Mouse (Mus musculus): ENCODE measurements around the gene Mtrr. TPM values are rescaled to one million over a fixed set of nuclear protein-coding genes. Genes with fewer than 3 reads are reported as not detected.

The Mtrr gene
- polyA plus RNA-seq, 1 experiment: 9.0 TPM

DNA sequence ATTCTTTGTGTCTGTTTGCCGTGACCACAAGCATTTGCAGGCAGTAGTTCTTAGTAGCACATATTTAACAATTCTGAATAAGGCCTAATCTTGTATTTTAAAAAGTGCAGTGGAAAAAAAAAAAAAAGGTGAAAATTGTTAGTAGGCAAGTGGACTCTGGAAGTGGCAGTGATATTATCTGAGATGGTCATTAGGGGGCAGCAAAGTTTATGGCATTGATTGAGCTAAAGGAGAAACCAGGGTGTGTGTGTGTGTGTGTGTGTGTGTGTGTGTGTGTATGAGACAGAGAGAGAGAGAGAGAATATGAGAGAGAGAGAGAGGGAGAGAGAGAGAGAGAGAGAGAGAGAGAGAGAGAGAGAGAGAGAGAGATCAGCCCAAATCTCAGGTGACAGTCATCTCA lies 11.8 kb upstream of the Mtrr start:
- Histone ChIP-seq H3K27ac (ENCODE audit: insufficient read depth, low read depth, low read length) (no peak overlapping the region), H3K4me3 (ENCODE audit: insufficient read depth, low read length) (no peak overlapping the region), H3K4me1 (ENCODE audit: control insufficient read depth, insufficient read depth, low read length) (peaks cover 14% of the 10 kb centered on the region)
- no peak for TF ChIP-seq CTCF (IDR thresholded peaks at IDR 0.05; ENCODE audit: low read depth, low read length)
- TF ChIP-seq POLR2A (IDR thresholded peaks at IDR 0.05; ENCODE audit: borderline replicate concordance, low read depth, low read length): no peak

DNA sequence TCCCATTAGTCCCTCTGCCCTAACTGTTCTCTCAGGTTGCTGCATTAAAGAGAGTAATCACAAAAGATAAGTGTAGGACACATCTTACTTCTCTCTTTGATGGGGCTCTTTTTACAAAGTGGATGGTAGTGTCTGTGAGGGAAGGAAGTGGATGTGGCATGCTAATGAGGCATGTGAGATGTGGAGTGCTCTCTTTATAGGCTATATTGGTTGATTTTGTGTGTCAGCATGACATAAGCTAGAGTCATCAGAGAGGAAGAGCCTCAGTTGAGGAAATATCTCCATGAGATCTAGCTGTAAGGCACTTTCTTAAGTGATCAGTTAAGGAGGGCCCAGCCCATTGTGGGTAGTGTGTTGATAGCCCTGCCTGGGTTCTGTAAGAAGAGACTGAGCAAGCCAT lies 6.4 kb upstream of the Mtrr start:
- Histone ChIP-seq H3K27ac (ENCODE audit: insufficient read depth, low read depth, low read length) (peak overlapping the region; percentile 86), H3K4me3 (ENCODE audit: insufficient read depth, low read length) (no peak overlapping the region), H3K4me1 (ENCODE audit: control insufficient read depth, insufficient read depth, low read length) (peaks cover 59% of the 10 kb centered on the region)
- TF ChIP-seq CTCF (IDR thresholded peaks at IDR 0.05; ENCODE audit: low read depth, low read length): no peak
- no peak for TF ChIP-seq POLR2A (IDR thresholded peaks at IDR 0.05; ENCODE audit: borderline replicate concordance, low read depth, low read length)

GRCm38 (mm10) chr13:68585441-68585840 lies 3.5 kb upstream of the Mtrr start:
- Histone ChIP-seq H3K27ac (ENCODE audit: insufficient read depth, low read depth, low read length) (no peak overlapping the region), H3K4me1 (ENCODE audit: control insufficient read depth, insufficient read depth, low read length) (peaks cover 65% of the 10 kb centered on the region), H3K4me3 (ENCODE audit: insufficient read depth, low read length) (no peak overlapping the region)
- no peak for TF ChIP-seq CTCF (IDR thresholded peaks at IDR 0.05; ENCODE audit: low read depth, low read length)
- TF ChIP-seq POLR2A (IDR thresholded peaks at IDR 0.05; ENCODE audit: borderline replicate concordance, low read depth, low read length): no peak

GRCm38 (mm10) chr13:68583961-68584360 lies 2.0 kb upstream of the Mtrr start:
- H3K4me3 ChIP-seq (ENCODE audit: insufficient read depth, low read length): no peak overlapping the region
- peaks cover 59% of the 10 kb centered on the region for H3K4me1 ChIP-seq (ENCODE audit: control insufficient read depth, insufficient read depth, low read length)
- TF ChIP-seq CTCF (IDR thresholded peaks at IDR 0.05; ENCODE audit: low read depth, low read length): no peak
- H3K27ac ChIP-seq (ENCODE audit: insufficient read depth, low read depth, low read length): peak overlapping the region; percentile 7; the same call in 1 of the 2 replicates

DNA sequence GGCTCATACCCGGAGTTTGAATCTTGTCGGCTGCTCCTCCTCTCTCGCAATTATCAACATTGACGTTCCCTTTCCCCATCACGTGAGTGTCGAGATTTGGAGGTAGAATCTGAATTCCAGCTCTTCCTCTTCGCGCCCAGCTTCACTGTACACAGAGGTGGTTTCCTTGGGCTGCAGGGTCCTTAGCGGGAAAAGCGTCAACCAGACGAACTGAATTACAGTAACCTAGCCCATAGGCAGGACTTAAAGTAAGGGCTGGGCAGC lies 500 bp upstream of the Mtrr start:
- peak overlapping the region; percentile 90 for H3K4me3 ChIP-seq (ENCODE audit: insufficient read depth, low read length)
- H3K27ac ChIP-seq (ENCODE audit: insufficient read depth, low read depth, low read length): peak overlapping the region; percentile 73
- no peak for TF ChIP-seq CTCF (IDR thresholded peaks at IDR 0.05; ENCODE audit: low read depth, low read length)
- no peak for TF ChIP-seq POLR2A (IDR thresholded peaks at IDR 0.05; ENCODE audit: borderline replicate concordance, low read depth, low read length)
- H3K4me1 ChIP-seq (ENCODE audit: control insufficient read depth, insufficient read depth, low read length): peaks cover 47% of the 10 kb centered on the region

DNA sequence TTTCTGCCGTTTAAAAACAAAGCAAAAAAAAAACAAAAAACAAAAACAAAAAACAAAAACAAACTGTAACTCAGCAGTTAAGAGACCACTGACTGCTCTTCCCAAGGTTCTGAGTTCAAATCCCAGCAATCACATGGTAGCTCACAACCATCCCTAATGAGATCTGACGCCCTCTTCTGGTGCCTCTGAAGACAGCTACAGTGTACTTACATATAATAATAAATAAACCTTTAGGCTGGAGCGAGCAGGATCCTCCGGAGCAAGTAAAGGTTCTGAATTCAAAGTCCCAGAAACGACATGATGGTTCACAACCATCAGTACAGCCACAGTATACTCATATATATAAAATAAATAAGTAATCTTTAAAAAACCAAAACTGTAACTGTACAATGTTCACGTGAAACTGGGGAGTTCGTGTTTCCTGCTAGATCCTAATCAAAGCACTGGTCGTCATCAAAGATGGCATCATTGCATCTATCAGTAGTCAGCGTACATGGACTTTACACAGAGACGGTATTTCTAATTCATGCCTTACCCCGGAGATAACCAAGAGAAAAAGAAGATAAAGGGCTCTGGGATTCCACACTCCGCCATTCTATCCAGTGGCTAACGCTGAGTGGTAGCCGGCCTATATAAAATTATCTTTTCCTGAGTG lies 736 bp downstream of the Mtrr start:
- Histone ChIP-seq H3K4me1 (ENCODE audit: control insufficient read depth, insufficient read depth, low read length) (peaks cover 38% of the 10 kb centered on the region), H3K4me3 (ENCODE audit: insufficient read depth, low read length) (peak overlapping the region; percentile 90), H3K27ac (ENCODE audit: insufficient read depth, low read depth, low read length) (peak overlapping the region; percentile 88)
- no peak for TF ChIP-seq CTCF (IDR thresholded peaks at IDR 0.05; ENCODE audit: low read depth, low read length)
- no peak for TF ChIP-seq POLR2A (IDR thresholded peaks at IDR 0.05; ENCODE audit: borderline replicate concordance, low read depth, low read length)

- Histone ChIP-seq H3K27ac (ENCODE audit: insufficient read depth, low read depth, low read length) (no peak overlapping the region), H3K4me3 (ENCODE audit: insufficient read depth, low read length) (no peak overlapping the region), H3K4me1 (ENCODE audit: control insufficient read depth, insufficient read depth, low read length) (peaks cover 25% of the 10 kb centered on the region)
- TF ChIP-seq POLR2A (IDR thresholded peaks at IDR 0.05; ENCODE audit: borderline replicate concordance, low read depth, low read length) (no peak), CTCF (IDR thresholded peaks at IDR 0.05; ENCODE audit: low read depth, low read length) (no peak)
Observed at GRCm38 (mm10) chr13:68577945-68578344, 4.0 kb downstream of the Mtrr start.

- H3K27ac ChIP-seq (ENCODE audit: insufficient read depth, low read depth, low read length): no peak overlapping the region
- TF ChIP-seq POLR2A (IDR thresholded peaks at IDR 0.05; ENCODE audit: borderline replicate concordance, low read depth, low read length) (no peak), CTCF (IDR thresholded peaks at IDR 0.05; ENCODE audit: low read depth, low read length) (no peak)
- H3K4me1 ChIP-seq (ENCODE audit: control insufficient read depth, insufficient read depth, low read length): peaks cover 23% of the 10 kb centered on the region
- H3K4me3 ChIP-seq (ENCODE audit: insufficient read depth, low read length): no peak overlapping the region
Observed at GRCm38 (mm10) chr13:68574398-68574797, 7.6 kb downstream of the Mtrr start.

- H3K4me1 ChIP-seq (ENCODE audit: control insufficient read depth, insufficient read depth, low read length): peaks cover 23% of the 10 kb centered on the region
- no peak for TF ChIP-seq POLR2A (IDR thresholded peaks at IDR 0.05; ENCODE audit: borderline replicate concordance, low read depth, low read length)
- TF ChIP-seq CTCF (IDR thresholded peaks at IDR 0.05; ENCODE audit: low read depth, low read length): no peak
- H3K4me3 ChIP-seq (ENCODE audit: insufficient read depth, low read length): no peak overlapping the region
- peak overlapping the region; percentile 59 for H3K27ac ChIP-seq (ENCODE audit: insufficient read depth, low read depth, low read length)
Observed at GRCm38 (mm10) chr13:68572966-68573913, 8.7 kb downstream of the Mtrr start.

GRCm38 (mm10) chr13:68572247-68572646 lies 9.7 kb downstream of the Mtrr start:
- peaks cover 23% of the 10 kb centered on the region for H3K4me1 ChIP-seq (ENCODE audit: control insufficient read depth, insufficient read depth, low read length)
- no peak overlapping the region for H3K4me3 ChIP-seq (ENCODE audit: insufficient read depth, low read length)
- peak overlapping the region; percentile 59 for H3K27ac ChIP-seq (ENCODE audit: insufficient read depth, low read depth, low read length)
- TF ChIP-seq CTCF (IDR thresholded peaks at IDR 0.05; ENCODE audit: low read depth, low read length) (no peak), POLR2A (IDR thresholded peaks at IDR 0.05; ENCODE audit: borderline replicate concordance, low read depth, low read length) (no peak)

Measured in bone marrow macrophage, adult 2 months (primary cell).